Mouse (Mus musculus): ENCODE data around the gene Wdfy4.

GRCm38 (mm10) chr14:33212958-33213309 is 27.6 kb upstream of the Wdfy4 start:
- TF ChIP-seq CTCF (IDR thresholded peaks at IDR 0.05; ENCODE audit: low read depth) (no peak), EP300 (IDR thresholded peaks at IDR 0.05; ENCODE audit: low read depth) (no peak)
